Mouse (Mus musculus): ENCODE measurements around the gene Vps25. TPM values are rescaled to one million over a fixed set of nuclear protein-coding genes. Genes with fewer than 3 reads are reported as not detected.

Gene Vps25
- polyA plus RNA-seq, 1 experiment: 67.0 TPM

DNA sequence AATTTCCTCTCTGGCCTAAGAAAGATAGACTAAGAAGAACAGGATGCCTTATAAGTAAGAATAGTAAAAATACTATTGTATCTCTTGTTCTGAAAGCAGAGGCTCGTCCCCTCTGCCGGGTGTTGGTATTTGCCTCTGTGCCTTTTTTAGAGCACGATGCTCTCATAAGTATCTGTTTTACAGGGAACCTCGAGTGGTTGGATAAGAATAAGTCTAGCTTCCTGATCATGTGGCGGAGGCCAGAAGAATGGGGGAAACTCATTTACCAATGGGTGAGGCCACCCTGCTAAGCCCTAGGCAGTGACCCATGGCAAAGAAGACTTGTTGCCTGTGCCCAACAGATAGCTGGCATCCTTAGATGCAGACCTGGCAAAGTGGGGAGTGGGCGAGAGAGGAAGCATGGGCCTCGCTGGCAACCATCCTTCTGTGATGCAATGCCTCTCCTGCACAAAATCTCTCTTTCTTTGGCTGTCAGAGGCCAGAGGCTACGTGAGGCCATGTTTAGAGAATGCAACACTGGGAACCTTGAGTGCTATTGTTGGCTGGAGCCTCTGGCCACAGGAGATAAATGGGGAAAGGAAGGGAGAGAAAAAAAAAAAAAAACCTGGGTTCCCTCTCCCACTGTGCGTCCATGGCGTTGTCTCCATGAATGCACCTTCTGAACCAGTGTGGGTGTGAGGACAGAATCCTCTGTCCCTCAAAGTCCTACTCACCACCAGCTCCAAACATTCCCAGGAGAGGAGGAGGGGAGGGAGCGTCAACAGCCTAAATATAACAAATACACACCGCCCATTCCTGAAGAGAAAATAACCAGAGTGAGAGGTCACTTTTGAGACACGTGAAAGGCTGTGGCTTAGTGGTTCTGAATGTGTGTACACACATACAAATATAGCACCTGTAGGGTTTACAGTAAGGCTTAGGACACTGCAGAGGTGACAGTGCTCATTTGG is 2.6 kb downstream of the Vps25 start:
- TF ChIP-seq POLR2A (IDR thresholded peaks at IDR 0.05; ENCODE audit: borderline replicate concordance, insufficient read depth, low read length): no peak
- TF ChIP-seq CTCF (IDR thresholded peaks at IDR 0.05; ENCODE audit: borderline replicate concordance, insufficient read depth, low read depth, low read length): no peak
- no peaks in the 10 kb centered on the region for H3K27me3 ChIP-seq (ENCODE audit: control insufficient read depth, insufficient read depth, low read length)
- 87% methylated on average over 13 of the region's 13 CpGs for WGBS
- DNase-seq: no peak
- H3K4me3 ChIP-seq (replicated peaks; ENCODE audit: insufficient read depth, low read depth, low read length): no peak overlapping the region
- H3K4me1 ChIP-seq (ENCODE audit: control insufficient read depth, insufficient read depth, low read length): peaks cover 5% of the 10 kb centered on the region; the same call in 1 of the 2 replicates
- H3K27ac ChIP-seq (ENCODE audit: insufficient read depth, low read length): no peak overlapping the region

- no peak overlapping the region for H3K27ac ChIP-seq (ENCODE audit: insufficient read depth, low read length)
- WGBS: 38% methylated on average over 6 of the region's 6 CpGs
Measured at GRCm38 (mm10) chr11:101259261-101259712, 5.8 kb downstream of the Vps25 start.

GRCm38 (mm10) chr11:101259948-101260825 is 6.7 kb downstream of the Vps25 start, which contains the start of gene Wnk4:
Gene Wnk4, plus strand, starts transcription at chr11:101260567.
- WGBS: 1% methylated on average over 43 of the region's 43 CpGs

More at GRCm38 (mm10) chr11:101259261-101259712, 5.8 kb downstream of the Vps25 start:
- Histone ChIP-seq H3K4me1 (ENCODE audit: control insufficient read depth, insufficient read depth, low read length) (peaks cover 5% of the 10 kb centered on the region; the same call in 1 of the 2 replicates), H3K4me3 (replicated peaks; ENCODE audit: insufficient read depth, low read depth, low read length) (no peak overlapping the region), H3K27me3 (ENCODE audit: control insufficient read depth, insufficient read depth, low read length) (no peaks in the 10 kb centered on the region; the same call in 1 of the 2 replicates)
- DNase-seq: no peak
- TF ChIP-seq POLR2A (IDR thresholded peaks at IDR 0.05; ENCODE audit: borderline replicate concordance, insufficient read depth, low read length) (no peak), CTCF (IDR thresholded peaks at IDR 0.05; ENCODE audit: borderline replicate concordance, insufficient read depth, low read depth, low read length) (no peak)

GRCm38 (mm10) chr11:101260826-101261380 is 7.4 kb downstream of the Vps25 start:
- peaks cover 9% of the 10 kb centered on the region; the same call in 1 of the 2 replicates for H3K4me1 ChIP-seq (ENCODE audit: control insufficient read depth, insufficient read depth, low read length)
- H3K27ac ChIP-seq (ENCODE audit: insufficient read depth, low read length): no peak overlapping the region
- H3K27me3 ChIP-seq (ENCODE audit: control insufficient read depth, insufficient read depth, low read length): no peaks in the 10 kb centered on the region; the same call in 1 of the 2 replicates
- WGBS: 3% methylated on average over 30 of the region's 30 CpGs
- DNase-seq: no peak
- TF ChIP-seq CTCF (IDR thresholded peaks at IDR 0.05; ENCODE audit: borderline replicate concordance, insufficient read depth, low read depth, low read length): no peak
- no peak for TF ChIP-seq POLR2A (IDR thresholded peaks at IDR 0.05; ENCODE audit: borderline replicate concordance, insufficient read depth, low read length)
- H3K4me3 ChIP-seq (replicated peaks; ENCODE audit: insufficient read depth, low read depth, low read length): peak overlapping the region; percentile 53

More at GRCm38 (mm10) chr11:101259948-101260825, 6.7 kb downstream of the Vps25 start, which contains the start of gene Wnk4:
- TF ChIP-seq CTCF (IDR thresholded peaks at IDR 0.05; ENCODE audit: borderline replicate concordance, insufficient read depth, low read depth, low read length) (no peak), POLR2A (IDR thresholded peaks at IDR 0.05; ENCODE audit: borderline replicate concordance, insufficient read depth, low read length) (no peak)
- Histone ChIP-seq H3K4me3 (replicated peaks; ENCODE audit: insufficient read depth, low read depth, low read length) (peak within 1 kb of the TSS; percentile 53), H3K27ac (ENCODE audit: insufficient read depth, low read length) (no peak within 1 kb of the TSS), H3K27me3 (ENCODE audit: control insufficient read depth, insufficient read depth, low read length) (no peaks in the 10 kb centered on the region; the same call in 1 of the 2 replicates), H3K4me1 (ENCODE audit: control insufficient read depth, insufficient read depth, low read length) (peaks cover 9% of the 10 kb centered on the region; the same call in 1 of the 2 replicates)
- DNase-seq: peak in 1 of 2 experiments; percentile 47

GRCm38 (mm10) chr11:101262272-101262967 is 8.9 kb downstream of the Vps25 start:
- Histone ChIP-seq H3K4me3 (replicated peaks; ENCODE audit: insufficient read depth, low read depth, low read length) (no peak overlapping the region), H3K27ac (ENCODE audit: insufficient read depth, low read length) (no peak overlapping the region), H3K4me1 (ENCODE audit: control insufficient read depth, insufficient read depth, low read length) (peaks cover 9% of the 10 kb centered on the region; the same call in 1 of the 2 replicates), H3K27me3 (ENCODE audit: control insufficient read depth, insufficient read depth, low read length) (no peaks in the 10 kb centered on the region; the same call in 1 of the 2 replicates)
- WGBS: 6% methylated on average over 24 of the region's 24 CpGs
- no peak for DNase-seq
- TF ChIP-seq POLR2A (IDR thresholded peaks at IDR 0.05; ENCODE audit: borderline replicate concordance, insufficient read depth, low read length): no peak
- no peak for TF ChIP-seq CTCF (IDR thresholded peaks at IDR 0.05; ENCODE audit: borderline replicate concordance, insufficient read depth, low read depth, low read length)

DNA sequence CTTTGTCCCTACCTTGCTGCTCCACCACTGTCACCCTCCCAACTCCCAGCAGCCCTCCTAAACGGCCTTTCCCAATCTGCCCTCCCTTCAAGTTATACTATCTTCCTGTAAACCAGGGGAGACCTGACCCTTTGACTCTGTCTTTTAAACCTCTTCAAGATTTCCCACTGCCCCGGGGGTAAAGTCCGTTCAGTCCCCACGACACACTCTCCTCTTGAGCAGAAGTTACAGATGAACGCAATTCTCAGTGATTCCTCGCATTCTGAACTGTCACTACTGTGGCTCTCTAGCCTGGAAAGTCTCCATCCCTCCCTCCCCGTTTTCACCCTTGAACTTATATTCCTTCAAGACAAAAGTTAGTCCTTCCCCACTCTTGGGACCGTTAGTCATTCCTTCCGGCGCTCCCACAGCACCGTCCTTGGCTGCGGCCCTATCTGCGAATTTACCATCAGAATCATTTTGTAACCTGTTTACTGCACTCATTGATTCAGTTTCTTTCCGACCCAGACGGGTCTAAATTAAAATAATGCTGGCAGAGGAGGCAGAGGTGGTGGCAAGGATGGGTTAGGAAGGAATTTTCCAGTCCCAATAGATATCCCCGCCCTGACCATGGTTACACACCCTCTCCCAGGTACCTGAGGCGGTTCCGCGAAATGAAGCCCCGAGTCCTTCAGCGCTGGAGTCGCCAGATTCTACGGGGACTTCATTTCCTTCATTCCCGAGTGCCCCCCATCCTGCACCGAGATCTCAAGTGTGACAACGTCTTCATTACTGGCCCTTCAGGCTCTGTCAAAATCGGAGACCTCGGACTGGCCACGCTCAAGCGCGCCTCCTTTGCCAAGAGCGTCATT is 9.9 kb downstream of the Vps25 start:
- 4% methylated on average over 32 of the region's 32 CpGs for WGBS
- DNase-seq: no peak
- H3K4me1 ChIP-seq (ENCODE audit: control insufficient read depth, insufficient read depth, low read length): peaks cover 9% of the 10 kb centered on the region; the same call in 1 of the 2 replicates
- H3K27me3 ChIP-seq (ENCODE audit: control insufficient read depth, insufficient read depth, low read length): no peaks in the 10 kb centered on the region; the same call in 1 of the 2 replicates
- TF ChIP-seq POLR2A (IDR thresholded peaks at IDR 0.05; ENCODE audit: borderline replicate concordance, insufficient read depth, low read length): no peak
- TF ChIP-seq CTCF (IDR thresholded peaks at IDR 0.05; ENCODE audit: borderline replicate concordance, insufficient read depth, low read depth, low read length): no peak
- H3K4me3 ChIP-seq (replicated peaks; ENCODE audit: insufficient read depth, low read depth, low read length): no peak overlapping the region
- H3K27ac ChIP-seq (ENCODE audit: insufficient read depth, low read length): no peak overlapping the region
